Mouse (Mus musculus): ENCODE data around the gene Sprr2j-ps.

Sprr2j-ps gene

GRCm38 (mm10) chr3:92417782-92418181 is at the start of gene Sprr2j-ps:
Sprr2j-ps (plus strand) TSS chr3:92418082.
- no peak for DNase-seq (ENCODE audit: low spot score in 2 of 2)

GRCm38 (mm10) chr3:92373613-92374012 is 44.3 kb upstream of the Sprr2j-ps start:
- DNase-seq (ENCODE audit: low spot score in 2 of 2): no peak

GRCm38 (mm10) chr3:92385385-92385784 is 32.5 kb upstream of the Sprr2j-ps start, which contains the start of gene Sprr2h:
Sprr2h (plus strand) TSS chr3:92385685.
- no peak for DNase-seq (ENCODE audit: low spot score in 2 of 2)

GRCm38 (mm10) chr3:92394301-92394700 is 23.6 kb upstream of the Sprr2j-ps start:
- DNase-seq (ENCODE audit: low spot score in 2 of 2): no peak

GRCm38 (mm10) chr3:92407691-92408090 is 10.2 kb upstream of the Sprr2j-ps start, which contains the start of gene Sprr2i:
Sprr2i (plus strand) TSS chr3:92407991.
- no peak for DNase-seq (ENCODE audit: low spot score in 2 of 2)

GRCm38 (mm10) chr3:92429323-92429722 is 11.4 kb downstream of the Sprr2j-ps start, which contains the start of gene Gm9774:
Gm9774 (minus strand) TSS chr3:92429423.
- DNase-seq (ENCODE audit: low spot score in 2 of 2): no peak

- DNase-seq (ENCODE audit: low spot score in 2 of 2): no peak
Observed at GRCm38 (mm10) chr3:92432282-92432681, 14.4 kb downstream of the Sprr2j-ps start, which contains the start of gene Sprr2k. Sprr2k (plus strand) TSS chr3:92432582.

- DNase-seq (ENCODE audit: low spot score in 2 of 2): no peak
Observed at GRCm38 (mm10) chr3:92438689-92439088, 20.8 kb downstream of the Sprr2j-ps start, which contains the start of gene Sprr1b. Sprr1b (minus strand) TSS chr3:92438789.

GRCm38 (mm10) chr3:92440177-92440576 is 22.3 kb downstream of the Sprr2j-ps start:
- DNase-seq (ENCODE audit: low spot score in 2 of 2): no peak

- no peak for DNase-seq (ENCODE audit: low spot score in 2 of 2)
Observed at GRCm38 (mm10) chr3:92455151-92455550, 37.3 kb downstream of the Sprr2j-ps start.

- DNase-seq (ENCODE audit: low spot score in 2 of 2): no peak
Observed at GRCm38 (mm10) chr3:92458620-92459019, 40.7 kb downstream of the Sprr2j-ps start, which contains the start of gene Sprr3. Sprr3 (minus strand) TSS chr3:92458720.

- no peak for DNase-seq (ENCODE audit: low spot score in 2 of 2)
Observed at GRCm38 (mm10) chr3:92466576-92466975, 48.7 kb downstream of the Sprr2j-ps start.

GRCm38 (mm10) chr3:92467424-92467823 is 49.5 kb downstream of the Sprr2j-ps start:
- no peak for DNase-seq (ENCODE audit: low spot score in 2 of 2)
